Mouse (Mus musculus) liver, postnatal 0 days (tissue): ENCODE data around the gene Akap2. TPM values are rescaled to one million over a fixed set of nuclear protein-coding genes. Genes with fewer than 3 reads are reported as not detected.

Experiments
- ATAC-seq: fragments of 200-750 bp; cut with Nextera tagmentation; 2 replicates; pipeline ENCODE4 v1.8.0; 2017; ENCODE audit warnings: mild to moderate bottlenecking, moderate library complexity
- DNase-seq: peaks from one replicate; pipeline ENCODE4 v3.0.0-alpha.2; 2016
- H3K27ac ChIP-seq: fragments of 300-500 bp; sonication (generic); 2 replicates; pipeline ENCODE4 v1.5.1; 2014; ENCODE audit warnings: antibody characterized with exemption, moderate library complexity, mild to moderate bottlenecking, low read depth
- H3K27me3 ChIP-seq: fragments of 300-500 bp; sonication (generic); 2 replicates; pipeline ENCODE4 v1.6.1; 2014; ENCODE audit warnings: low read length, control low read depth, mixed read lengths; ENCODE audit not compliant: insufficient read depth
- H3K36me3 ChIP-seq: fragments of 300-500 bp; sonication (generic); replicated peaks from 2 replicates; pipeline ENCODE4 v1.6.1; 2014; ENCODE audit warnings: mild to moderate bottlenecking, control low read depth, low read length, moderate library complexity, mixed read lengths; ENCODE audit not compliant: insufficient read depth
- H3K4me1 ChIP-seq: fragments of 300-500 bp; sonication (generic); 2 replicates; pipeline ENCODE4 v1.6.1; 2014; ENCODE audit warnings: antibody characterized with exemption, mild to moderate bottlenecking, control low read depth; ENCODE audit not compliant: insufficient read depth
- H3K4me2 ChIP-seq: fragments of 300-500 bp; sonication (generic); 2 replicates; pipeline ENCODE4 v1.6.1; 2014; ENCODE audit warnings: low read depth, mild to moderate bottlenecking, low read length, moderate library complexity, mixed read lengths
- H3K4me3 ChIP-seq: fragments of 300-500 bp; sonication (generic); 2 replicates; pipeline ENCODE4 v1.5.1; 2014; ENCODE audit warnings: low read depth, low read length
- H3K9ac ChIP-seq: fragments of 300-500 bp; sonication (generic); replicated peaks from 2 replicates; pipeline ENCODE4 v1.6.1; 2014; ENCODE audit warnings: mild to moderate bottlenecking, moderate library complexity
- H3K9me3 ChIP-seq: fragments of 300-500 bp; sonication (generic); 2 replicates; pipeline ENCODE4 v1.6.1; 2016; ENCODE audit warnings: mild to moderate bottlenecking, control low read depth, low read length, mixed read lengths
- CTCF ChIP-seq: sonication (generic); IDR thresholded peaks from 2 replicates; pipeline ENCODE4 v1.5.1; 2016; ENCODE audit warnings: antibody characterized with exemption, low read depth
- EP300 ChIP-seq: IDR thresholded peaks from 2 replicates; pipeline ENCODE4 v1.6.1; 2016; ENCODE audit warnings: antibody characterized with exemption, low read depth, mild to moderate bottlenecking
- WGBS: fragments of 180-500 bp; shearing (Covaris S2); extraction: QIAGEN DNeasy Blood & Tissue Kit; methylation state at CpG from one replicate; pipeline ENCODE4 v1.1.7; 2014; ENCODE audit not compliant: insufficient replicate concordance; 5-methylcytosine and 5-hydroxymethylcytosine counted together
- polyA plus RNA-seq: library from polyadenylated mRNA; unstranded; fragments of >200 nt; fragmentation: Nextera tagmentation; extraction: Ambion mirVana; gene quantifications from 2 replicates; pipeline ENCODE4 v1.2.1, GENCODE M21; 2015

Gene Akap2
- polyA plus RNA-seq, 1 experiment from 2014 or later, result 1.9 TPM

GRCm38 (mm10) chr4:57855281-57855941 is 138.0 kb downstream of the Akap2 start:
- Histone ChIP-seq H3K9ac (no peak overlapping the region), H3K4me2 (no peak overlapping the region), H3K36me3 (0 out of 2 replicates have a peak, but pooled peaks cover 2% of the 10 kb centered on the region), H3K27me3 (no peaks in the 10 kb centered on the region), H3K4me1 (no peaks in the 10 kb centered on the region), H3K27ac (no peak overlapping the region), H3K4me3 (no peak overlapping the region), H3K9me3 (no peaks in the 10 kb centered on the region)
- TF ChIP-seq EP300 (no peak), CTCF (no peak)
- DNase-seq, result no peak
- no peak for ATAC-seq
- WGBS, result 77% methylated on average over 18 of the region's 18 CpGs

- 87% methylated on average over 10 of the region's 10 CpGs for WGBS
- no peak for DNase-seq
- no peaks in the 10 kb centered on the region for H3K9me3 ChIP-seq
- H3K4me1 ChIP-seq, result no peaks in the 10 kb centered on the region
- 0 out of 2 replicates have a peak, but pooled peaks cover 2% of the 10 kb centered on the region for H3K36me3 ChIP-seq
- TF ChIP-seq EP300, result no peak
- no peak for TF ChIP-seq CTCF
- H3K4me2 ChIP-seq, result no peak overlapping the region
- H3K9ac ChIP-seq, result no peak overlapping the region
- H3K27ac ChIP-seq, result no peak overlapping the region
- no peak overlapping the region for H3K4me3 ChIP-seq
- no peaks in the 10 kb centered on the region for H3K27me3 ChIP-seq
- ATAC-seq, result no peak
These were observed 139.2 kb downstream of the Akap2 start for GRCm38 (mm10) chr4:57856673-57857072.

GRCm38 (mm10) chr4:57860204-57860611 is 142.8 kb downstream of the Akap2 start:
- 56% methylated on average over 6 of the region's 6 CpGs for WGBS
- Histone ChIP-seq H3K4me3 (no peak overlapping the region), H3K9ac (no peak overlapping the region), H3K9me3 (no peaks in the 10 kb centered on the region), H3K4me2 (no peak overlapping the region), H3K27ac (no peak overlapping the region), H3K36me3 (0 out of 2 replicates have a peak, but pooled peaks cover 2% of the 10 kb centered on the region), H3K4me1 (peaks cover 2% of the 10 kb centered on the region; the same call in 1 of the 2 replicates), H3K27me3 (no peaks in the 10 kb centered on the region)
- DNase-seq (no peak), ATAC-seq (no peak)
- no peak for TF ChIP-seq EP300
- 0 out of 2 replicates have a peak, but pooled peaks have one; percentile 14 for TF ChIP-seq CTCF

- H3K27me3 ChIP-seq, result no peaks in the 10 kb centered on the region
- H3K4me2 ChIP-seq, result no peak overlapping the region
- TF ChIP-seq CTCF (no peak), EP300 (no peak)
- 64% methylated on average over 6 of the region's 6 CpGs for WGBS
- no peak overlapping the region for H3K9ac ChIP-seq
- H3K4me1 ChIP-seq, result peaks cover 2% of the 10 kb centered on the region; the same call in 1 of the 2 replicates
- no peak for DNase-seq
- no peak overlapping the region for H3K27ac ChIP-seq
- H3K36me3 ChIP-seq, result no peaks in the 10 kb centered on the region
- H3K4me3 ChIP-seq, result no peak overlapping the region
- no peak for ATAC-seq
- H3K9me3 ChIP-seq, result no peaks in the 10 kb centered on the region
These were observed 143.7 kb downstream of the Akap2 start for GRCm38 (mm10) chr4:57861166-57861565.

- DNase-seq (no peak), ATAC-seq (no peak)
- no peak overlapping the region for H3K27ac ChIP-seq
- H3K36me3 ChIP-seq, result no peaks in the 10 kb centered on the region
- no peak overlapping the region for H3K9ac ChIP-seq
- no peak for TF ChIP-seq EP300
- TF ChIP-seq CTCF, result no peak
- WGBS, result 41% methylated on average over 8 of the region's 8 CpGs
- peaks cover 2% of the 10 kb centered on the region; the same call in 1 of the 2 replicates for H3K4me1 ChIP-seq
- no peaks in the 10 kb centered on the region for H3K27me3 ChIP-seq
- H3K9me3 ChIP-seq, result no peaks in the 10 kb centered on the region
- no peak overlapping the region for H3K4me2 ChIP-seq
- no peak overlapping the region for H3K4me3 ChIP-seq
These were observed 144.4 kb downstream of the Akap2 start for GRCm38 (mm10) chr4:57861856-57862255.

GRCm38 (mm10) chr4:57862269-57862986 is 145.0 kb downstream of the Akap2 start:
- Histone ChIP-seq H3K27ac (no peak overlapping the region), H3K9ac (no peak overlapping the region), H3K4me3 (no peak overlapping the region), H3K36me3 (no peaks in the 10 kb centered on the region), H3K9me3 (no peaks in the 10 kb centered on the region), H3K4me2 (no peak overlapping the region), H3K27me3 (no peaks in the 10 kb centered on the region), H3K4me1 (peaks cover 2% of the 10 kb centered on the region; the same call in 1 of the 2 replicates)
- WGBS, result 65% methylated on average over 9 of the region's 9 CpGs
- TF ChIP-seq EP300 (no peak), CTCF (no peak)
- ATAC-seq (no peak), DNase-seq (no peak)
